Mouse (Mus musculus) cerebellum, adult 2 months (tissue): Measurements from ENCODE around the gene Rasgef1b. TPM values are rescaled to one million over a fixed set of nuclear protein-coding genes. Genes with fewer than 3 reads are reported as not detected.
A peak's percentile ranks its signal among the peaks of the same experiment; 100 is the strongest.

ENCODE experiments used
- DNase-seq, 2 experiments: peaks; one replicate each; pipeline ENCODE4 v3.0.0; 2021
- H3K27ac ChIP-seq: fragments of 200-500 bp; 2 replicates; pipeline ENCODE4 v1.5.1; 2012; ENCODE audit warnings: low read length, control low read depth, inconsistent platforms; ENCODE audit not compliant: insufficient read depth
- H3K27me3 ChIP-seq: fragments of 200-500 bp; 2 replicates; pipeline ENCODE4 v1.6.1; 2012; ENCODE audit warnings: inconsistent platforms, mild to moderate bottlenecking, low read length, moderate library complexity; ENCODE audit not compliant: control insufficient read depth, insufficient read depth
- H3K4me1 ChIP-seq: fragments of 200-500 bp; 2 replicates; pipeline ENCODE4 v1.6.1; 2011; ENCODE audit warnings: low read length; ENCODE audit not compliant: control insufficient read depth, insufficient read depth
- H3K4me3 ChIP-seq: fragments of 200-500 bp; replicated peaks from 2 replicates; pipeline ENCODE3; 2011; ENCODE audit warnings: mild to moderate bottlenecking, low read depth, low read length, control low read depth; ENCODE audit not compliant: insufficient read depth
- CTCF ChIP-seq: fragments of 200-500 bp; IDR thresholded peaks from 2 replicates; pipeline ENCODE4 v1.5.1; 2011; ENCODE audit warnings: low read depth, mild to moderate bottlenecking, control low read depth, low read length, moderate library complexity, borderline replicate concordance; ENCODE audit not compliant: insufficient read depth
- POLR2A ChIP-seq: fragments of 200-500 bp; IDR thresholded peaks from 2 replicates; pipeline ENCODE4 v1.6.1; 2011; ENCODE audit warnings: low read length, control low read depth, borderline replicate concordance; ENCODE audit not compliant: insufficient read depth
- whole genome bisulfite sequencing: fragments of 180-500 bp; shearing (Covaris S2); methylation state at CpG from one replicate; pipeline ENCODE4 v1.1.7; 2018; 5-methylcytosine and 5-hydroxymethylcytosine counted together
- polyA plus RNA-seq: library from polyadenylated mRNA; depleted of rRNA; stranded (reverse); fragments of >200 nt; gene quantifications from 2 replicates; pipeline ENCODE4 v1.2.3, GENCODE M21; 2012

The Rasgef1b gene
- polyA plus RNA-seq, 1 experiment: 19.6 TPM

GRCm38 (mm10) chr5:99701811-99702210, 27.1 kb downstream of the Rasgef1b start:
- 23% methylated on average over 5 of the region's 5 CpGs for WGBS
- no peaks in the 10 kb centered on the region for H3K27me3 ChIP-seq
- peak in 1 of 2 experiments; percentile 63 for DNase-seq
- H3K4me1 ChIP-seq: peaks cover 14% of the 10 kb centered on the region
- H3K27ac ChIP-seq: peak overlapping the region; percentile 49
- no peak for TF ChIP-seq POLR2A
- H3K4me3 ChIP-seq: peak overlapping the region; percentile 12

GRCm38 (mm10) chr5:99694712-99695360, 34.0 kb downstream of the Rasgef1b start:
- TF ChIP-seq POLR2A (no peak), CTCF (no peak)
- WGBS: 81% methylated on average over 13 of the region's 13 CpGs
- no peaks in the 10 kb centered on the region for H3K4me1 ChIP-seq
- H3K27ac ChIP-seq: no peak overlapping the region
- DNase-seq: no peak
- no peaks in the 10 kb centered on the region for H3K27me3 ChIP-seq
- no peak overlapping the region for H3K4me3 ChIP-seq

GRCm38 (mm10) chr5:99689909-99690308, 39.0 kb downstream of the Rasgef1b start:
- TF ChIP-seq POLR2A: no peak
- 57% methylated on average over 7 of the region's 7 CpGs for WGBS

GRCm38 (mm10) chr5:99687894-99688293, 41.0 kb downstream of the Rasgef1b start:
- DNase-seq: no peak
- 0 out of 2 replicates have a peak, but pooled peaks cover 2% of the 10 kb centered on the region for H3K4me1 ChIP-seq
- no peak overlapping the region for H3K4me3 ChIP-seq
- TF ChIP-seq POLR2A (no peak), CTCF (no peak)
- H3K27me3 ChIP-seq: no peaks in the 10 kb centered on the region; the same call in 1 of the 2 replicates
- H3K27ac ChIP-seq: no peak overlapping the region
- 75% methylated on average over 6 of the region's 6 CpGs for WGBS

More at GRCm38 (mm10) chr5:99689909-99690308, 39.0 kb downstream of the Rasgef1b start:
- Histone ChIP-seq H3K4me3 (no peak overlapping the region), H3K27ac (no peak overlapping the region), H3K4me1 (no peaks in the 10 kb centered on the region), H3K27me3 (no peaks in the 10 kb centered on the region; the same call in 1 of the 2 replicates)
- no peak for DNase-seq

GRCm38 (mm10) chr5:99684023-99684422, 44.8 kb downstream of the Rasgef1b start:
- Histone ChIP-seq H3K27ac (no peak overlapping the region), H3K27me3 (no peaks in the 10 kb centered on the region; the same call in 1 of the 2 replicates), H3K4me3 (no peak overlapping the region), H3K4me1 (peaks cover 6% of the 10 kb centered on the region; the same call in 1 of the 2 replicates)
- 70% methylated on average over 2 of the region's 2 CpGs for WGBS
- DNase-seq: no peak
- no peak for TF ChIP-seq POLR2A
- TF ChIP-seq CTCF: no peak

GRCm38 (mm10) chr5:99669971-99670571, 58.8 kb downstream of the Rasgef1b start:
- TF ChIP-seq CTCF: no peak
- peak in 1 of 2 experiments; percentile 15 for DNase-seq
- H3K27me3 ChIP-seq: no peaks in the 10 kb centered on the region; the same call in 1 of the 2 replicates
- peaks cover 7% of the 10 kb centered on the region for H3K4me1 ChIP-seq
- H3K27ac ChIP-seq: no peak overlapping the region
- no peak overlapping the region for H3K4me3 ChIP-seq
- 65% methylated on average over 9 of the region's 9 CpGs for WGBS

- WGBS: 84% methylated on average over 5 of the region's 5 CpGs
- DNase-seq: no peak
- no peak for TF ChIP-seq POLR2A
- no peak for TF ChIP-seq CTCF
- H3K4me3 ChIP-seq: no peak overlapping the region
- no peaks in the 10 kb centered on the region for H3K4me1 ChIP-seq
- H3K27me3 ChIP-seq: no peaks in the 10 kb centered on the region
- no peak overlapping the region for H3K27ac ChIP-seq
Observed at GRCm38 (mm10) chr5:99656024-99656423, 72.8 kb downstream of the Rasgef1b start.

- H3K27ac ChIP-seq: no peak overlapping the region
- TF ChIP-seq CTCF: no peak
- no peak for TF ChIP-seq POLR2A
- H3K4me3 ChIP-seq: no peak overlapping the region
- peak in 1 of 2 experiments; percentile 5 for DNase-seq
- H3K4me1 ChIP-seq: no peaks in the 10 kb centered on the region
- WGBS: 67% methylated on average over 10 of the region's 10 CpGs
- H3K27me3 ChIP-seq: no peaks in the 10 kb centered on the region
Observed at GRCm38 (mm10) chr5:99652931-99653330, 75.9 kb downstream of the Rasgef1b start.
